Mouse (Mus musculus) MEL (cell line): ENCODE data around the gene Vmn1r5. TPM values are rescaled to one million over a fixed set of nuclear protein-coding genes. Genes with fewer than 3 reads are reported as not detected.

Source experiments
- DNase-seq: peaks from one replicate; pipeline ENCODE4 v3.0.0; 2011; ENCODE audit warnings: low read depth, low spot score
- H3K27ac ChIP-seq: 2 replicates; pipeline ENCODE4 v1.5.1; 2012; ENCODE audit warnings: low read depth, mild to moderate bottlenecking, control low read depth, low read length, moderate library complexity; ENCODE audit not compliant: control insufficient read depth
- H3K27me3 ChIP-seq, 2 experiments: fragments of 150-350 bp in 1 of 2; sonication (generic) in 1 of 2; 2 replicates each; pipeline ENCODE4 v1.6.1; 2012; ENCODE audit warnings: low read length in 2 of 2, mild to moderate bottlenecking in 2 of 2, improper control_type of control experiment in 1 of 2, moderate library complexity in 1 of 2; ENCODE audit not compliant: insufficient read depth in 2 of 2, control insufficient read depth in 1 of 2
- H3K36me3 ChIP-seq, 2 experiments: 2 replicates each; pipeline ENCODE4 v1.6.1; 2012 to 2014; ENCODE audit warnings: low read length in 2 of 2, improper control_type of control experiment in 1 of 2, inconsistent platforms in 1 of 2, mild to moderate bottlenecking in 1 of 2; ENCODE audit not compliant: insufficient read depth in 2 of 2, control insufficient read depth in 1 of 2
- H3K4me1 ChIP-seq, 2 experiments: fragments of 150-350 bp in 1 of 2; sonication (generic) in 1 of 2; 2 replicates each; pipeline ENCODE4 v1.6.1; 2012; ENCODE audit warnings: low read length in 2 of 2, improper control_type of control experiment in 1 of 2, mild to moderate bottlenecking in 1 of 2; ENCODE audit not compliant: insufficient read depth in 2 of 2, control insufficient read depth in 1 of 2
- H3K4me3 ChIP-seq, 2 experiments: fragments of 150-350 bp in 1 of 2; sonication (generic) in 1 of 2; 2 replicates each; pipeline ENCODE4 v1.5.1; 2012; ENCODE audit warnings: low read depth in 2 of 2, low read length in 2 of 2, mild to moderate bottlenecking in 2 of 2, moderate library complexity in 2 of 2, control low read depth in 1 of 2, improper control_type of control experiment in 1 of 2; ENCODE audit not compliant: control insufficient read depth in 1 of 2, insufficient read depth in 1 of 2
- H3K79me2 ChIP-seq: 2 replicates; pipeline ENCODE4 v1.6.1; 2012; ENCODE audit warnings: mild to moderate bottlenecking, low read length, moderate library complexity; ENCODE audit not compliant: control insufficient read depth, poor library complexity, insufficient read depth
- H3K9ac ChIP-seq: 2 replicates; pipeline ENCODE4 v1.6.1; 2012; ENCODE audit warnings: low read depth, mild to moderate bottlenecking, control low read depth, low read length, moderate library complexity; ENCODE audit not compliant: control insufficient read depth, poor library complexity, severe bottlenecking
- H3K9me3 ChIP-seq: fragments of 150-350 bp; sonication (generic); replicated peaks from 2 replicates; pipeline ENCODE4 v1.6.1; 2012; ENCODE audit warnings: mild to moderate bottlenecking, low read length, improper control_type of control experiment, moderate library complexity; ENCODE audit not compliant: insufficient read depth
- BHLHE40 ChIP-seq: IDR thresholded peaks from 2 replicates; pipeline ENCODE4 v1.6.1; 2012; ENCODE audit warnings: low read depth, mild to moderate bottlenecking, inconsistent platforms, low read length, improper control_type of control experiment, borderline replicate concordance
- CHD1 ChIP-seq: IDR thresholded peaks from 2 replicates; pipeline ENCODE4 v1.6.1; 2012; ENCODE audit warnings: low read depth, mild to moderate bottlenecking, inconsistent platforms, low read length, improper control_type of control experiment
- CHD2 ChIP-seq: IDR thresholded peaks from 2 replicates; pipeline ENCODE4 v1.6.1; 2011; ENCODE audit warnings: low read length, improper control_type of control experiment
- CTCF ChIP-seq, 3 experiments: IDR thresholded peaks in 2 of 3; conservative IDR thresholded peaks in 1 of 3; 2 replicates each; pipeline ENCODE4 v1.5.1; 2011 to 2012; ENCODE audit warnings: low read length in 3 of 3, low read depth in 2 of 3, mild to moderate bottlenecking in 2 of 3, improper control_type of control experiment in 1 of 3, inconsistent platforms in 1 of 3, mixed read lengths in 1 of 3, moderate library complexity in 1 of 3; ENCODE audit not compliant: control insufficient read depth in 1 of 3, insufficient read depth in 1 of 3, poor library complexity in 1 of 3, severe bottlenecking in 1 of 3
- E2F4 ChIP-seq: IDR thresholded peaks from 2 replicates; pipeline ENCODE4 v1.6.1; 2011; ENCODE audit warnings: low read depth, low read length, improper control_type of control experiment, borderline replicate concordance
- ELF1 ChIP-seq: IDR thresholded peaks from 2 replicates; pipeline ENCODE4 v1.6.1; 2014; ENCODE audit warnings: low read depth, mild to moderate bottlenecking, inconsistent platforms, low read length, improper control_type of control experiment, moderate library complexity
- EP300 ChIP-seq, 2 experiments: IDR thresholded peaks; 2 replicates each; pipeline ENCODE4 v1.6.1; 2011; ENCODE audit warnings: improper control_type of control experiment in 2 of 2, low read length in 2 of 2, low read depth in 1 of 2, mild to moderate bottlenecking in 1 of 2
- GABPA ChIP-seq: IDR thresholded peaks from 2 replicates; pipeline ENCODE4 v1.6.1; 2012; ENCODE audit warnings: low read depth, mild to moderate bottlenecking, inconsistent platforms, low read length, improper control_type of control experiment, moderate library complexity
- HCFC1 ChIP-seq: IDR thresholded peaks from 2 replicates; pipeline ENCODE4 v1.6.1; 2012; ENCODE audit warnings: low read depth, mild to moderate bottlenecking, inconsistent platforms, low read length, improper control_type of control experiment, moderate library complexity
- JUND ChIP-seq: IDR thresholded peaks from 2 replicates; pipeline ENCODE4 v1.6.1; 2011; ENCODE audit warnings: low read depth, mild to moderate bottlenecking, improper control_type of control experiment, low read length
- KAT2A ChIP-seq: conservative IDR thresholded peaks from 2 replicates; pipeline ENCODE4 v1.6.1; 2012; ENCODE audit warnings: low read depth, low read length, improper control_type of control experiment, inconsistent platforms
- MAFK ChIP-seq: IDR thresholded peaks from 2 replicates; pipeline ENCODE4 v1.6.1; 2011; ENCODE audit warnings: low read depth, mild to moderate bottlenecking, low read length, improper control_type of control experiment, borderline replicate concordance
- MAX ChIP-seq: IDR thresholded peaks from 2 replicates; pipeline ENCODE4 v1.6.1; 2011; ENCODE audit warnings: low read length, improper control_type of control experiment
- MAZ ChIP-seq: IDR thresholded peaks from 2 replicates; pipeline ENCODE4 v1.6.1; 2012; ENCODE audit warnings: low read depth, mild to moderate bottlenecking, inconsistent platforms, low read length, improper control_type of control experiment
- MEF2A ChIP-seq: IDR thresholded peaks from 2 replicates; pipeline ENCODE4 v1.6.1; 2014; ENCODE audit warnings: low read depth, mild to moderate bottlenecking, inconsistent platforms, low read length, improper control_type of control experiment; ENCODE audit not compliant: poor library complexity, insufficient replicate concordance, severe bottlenecking; ENCODE audit errors: extremely low read depth
- MYC ChIP-seq: IDR thresholded peaks from 2 replicates; pipeline ENCODE4 v1.6.1; 2011; ENCODE audit warnings: low read depth, mild to moderate bottlenecking, low read length, improper control_type of control experiment, moderate library complexity
- NELFE ChIP-seq: IDR thresholded peaks from 2 replicates; pipeline ENCODE4 v1.6.1; 2011; ENCODE audit warnings: low read depth, low read length, improper control_type of control experiment
- NRF1 ChIP-seq: IDR thresholded peaks from 2 replicates; pipeline ENCODE4 v1.6.1; 2014; ENCODE audit warnings: low read depth, mild to moderate bottlenecking, inconsistent platforms, low read length, improper control_type of control experiment, moderate library complexity; ENCODE audit not compliant: poor library complexity, insufficient read depth, severe bottlenecking
- POLR2A ChIP-seq, 2 experiments: IDR thresholded peaks; 2 replicates each; pipeline ENCODE4 v1.6.1; 2011 to 2012; ENCODE audit warnings: low read length in 2 of 2, mild to moderate bottlenecking in 2 of 2, control low read depth in 1 of 2, improper control_type of control experiment in 1 of 2, low read depth in 1 of 2, moderate library complexity in 1 of 2; ENCODE audit not compliant: control insufficient read depth in 1 of 2, insufficient read depth in 1 of 2, poor library complexity in 1 of 2
- POLR2AphosphoS2 ChIP-seq: IDR thresholded peaks from 2 replicates; pipeline ENCODE4 v1.6.1; 2011; ENCODE audit warnings: low read length, improper control_type of control experiment
- POLR2AphosphoS5 ChIP-seq: IDR thresholded peaks from 2 replicates; pipeline ENCODE4 v1.6.1; 2012; ENCODE audit warnings: low read depth, borderline replicate concordance, mild to moderate bottlenecking, inconsistent platforms, low read length, moderate library complexity, mixed read lengths
- RAD21 ChIP-seq: IDR thresholded peaks from 2 replicates; pipeline ENCODE4 v1.6.1; 2011; ENCODE audit warnings: mild to moderate bottlenecking, low read depth, low read length, improper control_type of control experiment
- SIN3A ChIP-seq: IDR thresholded peaks from 2 replicates; pipeline ENCODE4 v1.6.1; 2012; ENCODE audit warnings: low read length, improper control_type of control experiment, inconsistent platforms
- SMC3 ChIP-seq: IDR thresholded peaks from 2 replicates; pipeline ENCODE4 v1.6.1; 2011; ENCODE audit warnings: low read depth, low read length, improper control_type of control experiment
- TBP ChIP-seq: IDR thresholded peaks from 2 replicates; pipeline ENCODE4 v1.8.0; 2011; ENCODE audit warnings: low read depth, low read length, improper control_type of control experiment
- UBTF ChIP-seq: IDR thresholded peaks from 2 replicates; pipeline ENCODE4 v1.6.1; 2012; ENCODE audit warnings: low read depth, mild to moderate bottlenecking, inconsistent platforms, low read length, improper control_type of control experiment, moderate library complexity, borderline replicate concordance; ENCODE audit not compliant: insufficient read depth
- USF1 ChIP-seq: IDR thresholded peaks from 2 replicates; pipeline ENCODE4 v1.6.1; 2014; ENCODE audit warnings: low read depth, mild to moderate bottlenecking, inconsistent platforms, low read length, improper control_type of control experiment, moderate library complexity
- USF2 ChIP-seq, 2 experiments: IDR thresholded peaks; 2 replicates each; pipeline ENCODE4 v1.6.1; 2011 to 2012; ENCODE audit warnings: improper control_type of control experiment in 2 of 2, low read length in 2 of 2, borderline replicate concordance in 1 of 2, inconsistent platforms in 1 of 2, low read depth in 1 of 2, mild to moderate bottlenecking in 1 of 2; ENCODE audit not compliant: insufficient read depth in 1 of 2
- ZC3H11A ChIP-seq: IDR thresholded peaks from 2 replicates; pipeline ENCODE4 v1.6.1; 2012; ENCODE audit warnings: low read depth, mild to moderate bottlenecking, inconsistent platforms, low read length, improper control_type of control experiment
- ZKSCAN1 ChIP-seq: IDR thresholded peaks from 2 replicates; pipeline ENCODE4 v1.6.1; 2012; ENCODE audit warnings: low read depth, mild to moderate bottlenecking, inconsistent platforms, low read length, improper control_type of control experiment, moderate library complexity
- ZMIZ1 ChIP-seq: IDR thresholded peaks from 2 replicates; pipeline ENCODE4 v1.6.1; 2012; ENCODE audit warnings: low read depth, mild to moderate bottlenecking, inconsistent platforms, low read length, improper control_type of control experiment, moderate library complexity
- polyA plus RNA-seq, 2 experiments: library from polyadenylated mRNA; stranded (reverse) in 1 of 2; unstranded in 1 of 2; fragments of >175 nt in 1 of 2; fragments of >200 nt in 1 of 2; gene quantifications; 2 replicates each; pipeline versions ENCODE4 v1.2.1 to v1.2.4; 2012; ENCODE audit warnings: low replicate concordance in 2 of 2, low read depth in 1 of 2; ENCODE audit not compliant: insufficient read length in 2 of 2, insufficient read depth in 1 of 2, missing spikeins in 1 of 2
- total RNA-seq: library from RNA; depleted of rRNA; stranded (reverse); fragments of 300-350 nt; gene quantifications from 2 replicates; pipeline ENCODE4 v1.2.3, GENCODE M21; 2012

The Vmn1r5 gene
- total and polyA plus RNA-seq, 3 experiments, result not detected

- TF ChIP-seq NELFE (no peak), POLR2AphosphoS2 (no peak), GABPA (no peak), CHD1 (no peak), USF2 (IDR thresholded peaks at IDR 0.05; ENCODE audit: borderline replicate concordance in 1 of 2, insufficient read depth in 1 of 2, low read depth in 1 of 2, low read length in 2 of 2) (no peak), MAZ (no peak), TBP (no peak), EP300 (IDR thresholded peaks at IDR 0.05; ENCODE audit: low read depth in 1 of 2, low read length in 2 of 2) (peak; percentile 63 to 76), ZKSCAN1 (no peak), MEF2A (no peak), KAT2A (no peak), ELF1 (no peak)
These were observed 46.7 kb upstream of the Vmn1r5 start (continued) for GRCm38 (mm10) chr6:56923331-56923725.

GRCm38 (mm10) chr6:56923726-56924707, 46.1 kb upstream of the Vmn1r5 start, which contains the start of the genes Nt5c3 and Vmn1r4:
Nt5c3 (minus strand) TSS chr6:56923932.
Vmn1r4 (plus strand) TSS chr6:56924015.
- Histone ChIP-seq H3K36me3 (peaks cover 0 to 29% of the 10 kb centered on the region in 2 experiments; a peak in 2 of 4 replicates), H3K9me3 (no peaks in the 10 kb centered on the region), H3K4me1 (peaks cover 16 to 20% of the 10 kb centered on the region in 2 experiments), H3K4me3 (peak within 1 kb of the TSS; percentile 78 to 95), H3K27me3 (no peaks in the 10 kb centered on the region), H3K79me2 (peaks cover 29% of the 10 kb centered on the region), H3K27ac (peak within 1 kb of the TSS; percentile 85), H3K9ac (peak within 1 kb of the TSS; percentile 76)
- peak; percentile 96 for DNase-seq
- TF ChIP-seq UBTF (no peak), NELFE (peak; percentile 73), USF1 (0 out of 2 replicates have a peak, but pooled peaks have one; percentile 18), SMC3 (no peak), JUND (no peak), MYC (0 out of 2 replicates have a peak, but pooled peaks have one; percentile 7), MAX (no peak), GABPA (no peak), ELF1 (peak; percentile 91), ZMIZ1 (0 out of 2 replicates have a peak, but pooled peaks have one; percentile 38), CTCF (IDR thresholded peaks at IDR 0.05 in 2 of 3, conservative IDR thresholded peaks at IDR 0.05 in 1 of 3; ENCODE audit: control insufficient read depth in 1 of 3, insufficient read depth in 1 of 3, low read depth in 2 of 3, low read length in 3 of 3, poor library complexity in 1 of 3, severe bottlenecking in 1 of 3) (no peak), RAD21 (no peak), POLR2AphosphoS5 (no peak), MAFK (no peak), ZKSCAN1 (no peak), E2F4 (peak; percentile 63; the same call in 1 of the 2 replicates), USF2 (IDR thresholded peaks at IDR 0.05; ENCODE audit: borderline replicate concordance in 1 of 2, insufficient read depth in 1 of 2, low read depth in 1 of 2, low read length in 2 of 2) (no peak), CHD1 (no peak), EP300 (IDR thresholded peaks at IDR 0.05; ENCODE audit: low read depth in 1 of 2, low read length in 2 of 2) (no peak), HCFC1 (peak; percentile 97), NRF1 (peak; percentile 84), BHLHE40 (no peak), POLR2AphosphoS2 (peak; percentile 53; the same call in 1 of the 2 replicates), TBP (peak; percentile 74), SIN3A (peak; percentile 85), ZC3H11A (no peak), POLR2A (IDR thresholded peaks at IDR 0.05; ENCODE audit: control insufficient read depth in 1 of 2, insufficient read depth in 1 of 2, low read depth in 1 of 2, low read length in 2 of 2, poor library complexity in 1 of 2) (peak; percentile 53 to 80), CHD2 (no peak; the same call in 1 of the 2 replicates)
